Mouse (Mus musculus): ENCODE measurements at regions not wholly inside any gene's neighbourhood (a gene's known extent, or its start where the extent isn't known, plus 50 kb on each side); places are given as distances from the start of the nearest gene placed in this dataset.

GRCm38 (mm10) chr16:93459497-93460240, 144.2 kb downstream of the Setd4 start:
- no peak for ATAC-seq (ENCODE audit: extremely low read depth, insufficient number of reproducible peaks, low FRiP score, poor library complexity, severe bottlenecking)

GRCm38 (mm10) chr16:93458598-93459496, 145.0 kb downstream of the Setd4 start:
- no peak for ATAC-seq (ENCODE audit: extremely low read depth, insufficient number of reproducible peaks, low FRiP score, poor library complexity, severe bottlenecking)

GRCm38 (mm10) chr16:93458011-93458585, 145.8 kb downstream of the Setd4 start:
- no peak for ATAC-seq (ENCODE audit: extremely low read depth, insufficient number of reproducible peaks, low FRiP score, poor library complexity, severe bottlenecking)

GRCm38 (mm10) chr16:93456706-93457425, 147.0 kb downstream of the Setd4 start:
- no peak for ATAC-seq (ENCODE audit: extremely low read depth, insufficient number of reproducible peaks, low FRiP score, poor library complexity, severe bottlenecking)

GRCm38 (mm10) chr16:93454080-93454997, 149.5 kb downstream of the Setd4 start:
- peak; percentile 49 for ATAC-seq (ENCODE audit: extremely low read depth, insufficient number of reproducible peaks, low FRiP score, poor library complexity, severe bottlenecking)

- ATAC-seq (ENCODE audit: extremely low read depth, insufficient number of reproducible peaks, low FRiP score, poor library complexity, severe bottlenecking), result no peak
Measured at GRCm38 (mm10) chr16:93453056-93453455, 150.8 kb downstream of the Setd4 start.

GRCm38 (mm10) chr16:93450896-93451295, 153.0 kb downstream of the Setd4 start:
- ATAC-seq (ENCODE audit: extremely low read depth, insufficient number of reproducible peaks, low FRiP score, poor library complexity, severe bottlenecking), result no peak

- ATAC-seq (ENCODE audit: extremely low read depth, insufficient number of reproducible peaks, low FRiP score, poor library complexity, severe bottlenecking), result no peak
Measured at GRCm38 (mm10) chr16:93449925-93450324, 153.9 kb downstream of the Setd4 start.

GRCm38 (mm10) chr16:93448124-93448523, 155.7 kb downstream of the Setd4 start:
- ATAC-seq (ENCODE audit: extremely low read depth, insufficient number of reproducible peaks, low FRiP score, poor library complexity, severe bottlenecking), result no peak

GRCm38 (mm10) chr16:93446970-93447369, 156.9 kb downstream of the Setd4 start:
- ATAC-seq (ENCODE audit: extremely low read depth, insufficient number of reproducible peaks, low FRiP score, poor library complexity, severe bottlenecking), result 0 out of 2 replicates have a peak, but pooled peaks have one; percentile 53

GRCm38 (mm10) chr16:93446206-93446605, 157.7 kb downstream of the Setd4 start:
- no peak for ATAC-seq (ENCODE audit: extremely low read depth, insufficient number of reproducible peaks, low FRiP score, poor library complexity, severe bottlenecking)

- ATAC-seq (ENCODE audit: extremely low read depth, insufficient number of reproducible peaks, low FRiP score, poor library complexity, severe bottlenecking), result no peak
Measured at GRCm38 (mm10) chr16:93442837-93443236, 161.0 kb downstream of the Setd4 start.

GRCm38 (mm10) chr16:93437608-93438425, 166.0 kb downstream of the Setd4 start:
- no peak for ATAC-seq (ENCODE audit: extremely low read depth, insufficient number of reproducible peaks, low FRiP score, poor library complexity, severe bottlenecking)

GRCm38 (mm10) chr16:93436732-93437131, 167.1 kb downstream of the Setd4 start:
- no peak for ATAC-seq (ENCODE audit: extremely low read depth, insufficient number of reproducible peaks, low FRiP score, poor library complexity, severe bottlenecking)

GRCm38 (mm10) chr16:93431316-93431715, 172.5 kb downstream of the Setd4 start:
- no peak for ATAC-seq (ENCODE audit: extremely low read depth, insufficient number of reproducible peaks, low FRiP score, poor library complexity, severe bottlenecking)

GRCm38 (mm10) chr16:93429324-93429781, 174.5 kb downstream of the Setd4 start:
- no peak for ATAC-seq (ENCODE audit: extremely low read depth, insufficient number of reproducible peaks, low FRiP score, poor library complexity, severe bottlenecking)

GRCm38 (mm10) chr16:93427264-93427663, 176.6 kb downstream of the Setd4 start:
- no peak for ATAC-seq (ENCODE audit: extremely low read depth, insufficient number of reproducible peaks, low FRiP score, poor library complexity, severe bottlenecking)
